Mouse (Mus musculus): Measurements from ENCODE around the gene Stambp.

The Stambp gene

DNA sequence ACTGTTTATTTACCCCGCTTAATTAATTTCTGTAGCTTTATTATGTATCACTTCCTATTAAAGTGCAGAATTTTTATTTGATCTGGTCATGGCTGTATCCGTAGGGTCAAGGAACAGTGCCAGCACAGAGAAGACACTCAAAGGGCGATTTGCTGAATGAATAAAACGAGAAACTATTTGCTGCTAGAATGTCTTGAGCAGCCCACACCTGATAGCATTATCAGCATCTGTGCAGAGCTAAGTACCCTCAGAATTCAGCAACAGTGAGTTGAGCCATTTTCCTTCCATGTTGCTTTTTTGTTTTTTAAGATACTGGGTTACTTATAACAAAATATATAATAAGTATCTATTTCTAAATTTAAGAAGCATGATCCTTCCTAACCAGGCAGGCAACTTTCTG is 67.0 kb downstream of the Stambp start:
- no peak for DNase-seq (ENCODE audit: extremely low spot score, low read depth, low spot score)

DNA sequence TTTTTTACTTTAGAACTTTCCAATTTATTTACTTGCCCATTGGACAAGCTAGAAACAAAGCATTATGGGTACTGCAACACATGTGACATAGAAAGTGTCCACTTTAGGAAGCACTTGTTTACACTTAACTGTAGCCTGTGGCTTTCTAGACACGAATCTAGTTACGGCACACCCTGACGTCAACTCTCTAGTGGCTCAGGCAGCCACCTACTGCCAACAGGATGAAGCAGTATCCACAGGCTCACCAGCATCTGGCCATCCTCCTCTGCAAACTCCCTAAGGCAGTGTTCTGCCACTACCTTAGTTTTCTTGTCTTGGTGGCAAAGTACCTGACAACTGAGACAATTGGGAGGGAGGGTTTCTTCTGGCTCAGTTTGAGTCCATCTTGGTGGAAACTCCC is 69.2 kb downstream of the Stambp start:
- no peak for DNase-seq (ENCODE audit: extremely low spot score, low read depth, low spot score)

DNA sequence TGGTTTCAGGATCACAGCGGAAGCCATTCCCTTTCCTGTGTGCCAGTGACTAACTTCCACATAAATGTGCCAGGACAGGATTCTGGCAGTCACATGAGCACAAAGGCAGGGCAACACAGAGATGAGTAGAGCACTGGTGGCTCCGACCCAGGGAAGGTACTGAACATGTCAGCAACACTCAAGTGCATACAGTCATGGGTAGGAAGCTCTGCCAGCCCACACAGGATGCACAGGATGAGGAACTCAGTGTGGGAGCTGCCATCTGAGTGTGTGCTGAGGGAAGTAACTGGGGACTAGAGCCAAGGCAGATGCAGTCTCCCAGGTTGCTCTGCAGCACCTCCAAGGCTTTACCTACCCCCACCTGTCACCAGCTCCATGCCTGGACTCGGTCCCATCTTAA is 69.9 kb downstream of the Stambp start:
- DNase-seq (ENCODE audit: extremely low spot score, low read depth, low spot score) = no peak

DNA sequence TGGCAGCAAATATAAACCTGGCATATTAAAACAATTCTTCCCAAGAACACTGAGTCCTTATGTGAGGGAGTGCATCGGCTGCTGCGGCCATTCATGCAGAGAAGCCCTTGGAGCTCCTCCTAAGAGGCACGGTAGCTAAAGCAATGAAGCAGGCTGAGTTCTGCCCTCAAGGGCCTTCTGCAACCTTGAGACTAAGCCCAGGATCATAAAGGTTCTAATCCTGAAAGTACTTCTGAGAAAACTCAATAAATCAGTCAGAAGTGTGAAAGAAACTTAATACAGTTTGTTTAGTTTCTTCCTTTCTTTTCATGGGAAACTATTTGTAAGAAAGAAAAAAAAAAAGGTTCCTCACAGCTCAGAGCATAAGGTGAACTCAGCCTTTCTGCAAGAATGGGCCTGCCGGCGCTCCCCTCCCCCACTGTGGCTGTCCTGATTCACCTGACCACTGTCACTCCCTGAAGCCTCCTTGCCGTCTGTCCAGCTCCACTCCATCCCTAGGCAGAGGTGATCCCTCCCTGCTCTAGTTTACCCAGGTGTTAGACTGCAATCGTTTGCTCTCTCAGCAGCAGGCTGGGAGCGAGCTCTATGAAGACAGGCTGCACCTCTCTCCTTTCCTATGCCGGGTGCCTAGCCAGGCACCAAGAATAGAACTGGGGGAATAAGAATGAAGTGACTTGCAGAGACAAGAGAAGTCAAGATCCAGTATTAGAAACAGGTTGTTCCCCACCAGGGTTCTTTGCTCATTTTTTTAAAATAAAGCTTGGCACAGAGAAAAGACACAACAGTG is 70.8 kb downstream of the Stambp start:
- DNase-seq (ENCODE audit: extremely low spot score, low read depth, low spot score) = no peak

DNA sequence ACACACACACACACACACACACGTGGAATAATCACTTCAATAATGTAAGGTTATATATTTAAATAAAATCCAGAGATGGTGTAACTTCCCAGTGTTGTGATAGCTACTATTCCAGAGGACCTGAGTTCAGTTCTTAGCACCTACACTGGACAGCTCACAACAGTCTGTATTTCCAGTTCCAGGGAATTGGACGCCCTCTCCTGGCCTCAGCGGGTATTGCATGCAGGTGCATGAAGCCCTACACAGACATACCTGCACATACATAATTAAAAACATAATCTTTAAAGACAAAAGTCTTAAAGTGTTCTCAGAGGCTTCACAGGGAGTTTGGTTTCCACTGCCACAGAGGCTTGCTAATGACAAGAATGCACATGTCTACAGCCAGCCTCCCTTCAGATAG is 72.1 kb downstream of the Stambp start:
- no peak for DNase-seq (ENCODE audit: extremely low spot score, low read depth, low spot score)

DNA sequence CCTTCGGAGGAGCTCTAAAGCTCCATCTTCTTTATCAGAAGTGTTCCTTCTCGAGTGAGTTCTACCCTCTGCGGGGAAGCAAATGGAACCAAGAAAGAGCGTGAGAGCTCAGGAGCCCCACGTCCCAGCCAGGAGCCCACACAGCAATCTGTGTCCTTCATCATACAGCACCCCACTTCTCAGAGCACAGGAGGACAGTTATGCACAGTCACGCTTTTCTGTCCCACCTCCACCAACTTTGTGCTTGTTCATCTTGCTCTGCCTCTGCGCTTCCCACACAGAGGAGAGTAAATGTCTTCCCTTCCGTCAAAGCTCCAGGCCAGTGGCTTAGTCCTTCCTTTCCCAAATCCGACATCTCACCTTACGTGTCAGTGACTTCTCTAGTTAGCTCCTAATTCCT is 73.5 kb downstream of the Stambp start:
- DNase-seq (ENCODE audit: extremely low spot score, low read depth, low spot score) = no peak

DNA sequence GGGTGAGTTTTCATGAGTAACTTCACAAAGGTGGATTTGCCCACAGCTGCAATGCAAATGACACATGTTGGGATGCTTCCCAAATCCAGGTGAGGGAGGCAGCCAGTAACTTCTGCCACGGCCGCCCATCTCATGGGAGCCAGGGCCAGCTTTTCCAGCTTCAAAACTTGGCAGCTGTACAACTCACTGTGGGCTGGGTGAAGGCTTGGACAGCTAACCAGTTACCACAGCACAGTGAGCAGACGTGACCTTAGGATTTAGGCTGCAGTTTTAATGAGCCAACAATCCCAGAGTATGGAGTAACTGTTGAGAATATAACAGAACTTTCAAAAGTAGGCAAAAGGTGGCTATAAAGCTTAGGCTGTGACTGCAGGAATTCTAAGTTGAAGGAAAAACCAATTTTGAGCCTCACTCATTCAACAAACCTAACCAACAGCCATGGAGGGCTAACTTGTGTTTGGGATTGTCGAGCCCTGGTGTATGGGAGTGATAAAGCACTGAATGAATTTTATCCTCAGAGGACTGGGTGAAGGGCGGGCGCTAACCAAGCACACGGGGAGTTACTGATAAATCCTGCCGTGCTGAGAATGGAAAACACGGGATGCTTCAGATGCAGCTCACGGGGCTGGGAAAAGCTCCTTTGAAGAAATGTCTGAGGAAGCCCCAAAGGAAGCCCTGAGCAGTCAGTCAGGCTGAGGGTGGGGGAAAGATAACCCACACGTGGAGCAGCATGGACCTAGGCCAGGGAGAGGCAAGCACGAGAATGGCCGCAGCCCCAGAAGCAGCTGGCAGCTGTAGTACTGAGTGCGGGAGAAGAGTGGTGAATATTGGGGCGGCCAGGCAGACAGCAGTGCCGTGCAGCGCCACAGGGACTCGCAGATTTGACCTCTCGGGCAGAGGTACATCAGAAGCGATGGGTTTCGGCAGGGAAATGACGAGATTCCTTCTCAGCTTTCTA is 75.5 kb downstream of the Stambp start:
- no peak for DNase-seq (ENCODE audit: extremely low spot score, low read depth, low spot score)

DNA sequence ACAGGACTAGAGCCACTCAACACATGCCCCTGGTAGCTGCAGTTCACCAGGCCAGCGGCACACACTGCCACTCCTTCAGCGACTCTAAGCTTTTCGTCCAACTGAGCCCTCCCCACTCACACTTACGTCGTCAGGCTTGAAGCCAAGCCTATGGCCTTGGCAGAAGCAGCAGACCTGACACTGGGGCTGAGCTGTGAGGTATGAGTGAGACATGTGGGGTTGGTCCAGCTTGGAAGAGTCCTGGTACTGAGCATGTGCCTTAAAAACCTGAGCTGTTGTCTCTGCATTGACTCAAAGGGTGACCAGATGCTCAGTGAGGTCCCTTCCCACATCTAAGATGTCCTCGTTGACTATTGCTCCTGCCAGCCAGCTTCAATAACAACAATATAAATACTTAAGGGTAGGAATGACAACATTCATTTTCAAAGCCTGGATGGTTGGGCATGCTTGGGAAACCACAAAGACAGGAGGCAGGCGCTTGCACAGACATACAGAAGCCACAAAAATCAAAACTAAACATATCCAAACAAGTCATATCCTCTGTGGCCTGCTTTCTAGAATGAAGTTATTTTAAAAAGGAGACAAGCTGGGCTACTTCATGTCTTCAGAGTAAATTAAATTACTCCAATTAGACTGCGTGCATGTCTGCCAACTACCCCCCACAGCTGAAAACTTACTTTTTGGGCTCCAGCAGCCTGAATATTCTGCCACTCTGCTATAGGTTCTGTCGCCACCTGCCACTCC is 76.3 kb downstream of the Stambp start:
- no peak for DNase-seq (ENCODE audit: extremely low spot score, low read depth, low spot score)

All from hindlimb bud, embryonic 11.5 days (tissue).